Mouse (Mus musculus): ENCODE data around the gene Adam22.
A peak's percentile ranks its signal among the peaks of the same experiment; 100 is the strongest.

Gene Adam22

GRCm38 (mm10) chr5:8367614-8368327, at the start of gene Adam22:
Gene Adam22 (minus strand): TSS chr5:8368160.
- DNase-seq (ENCODE audit: low read depth), result no peak

- no peak for DNase-seq (ENCODE audit: low read depth)
Measured at GRCm38 (mm10) chr5:8417443-8417842, 49.5 kb upstream of the Adam22 start.

- no peak for DNase-seq (ENCODE audit: low read depth)
Measured at GRCm38 (mm10) chr5:8416683-8417413, 48.9 kb upstream of the Adam22 start.

- DNase-seq (ENCODE audit: low read depth), result peak; percentile 31
Measured at GRCm38 (mm10) chr5:8408746-8409145, 40.8 kb upstream of the Adam22 start.

- no peak for DNase-seq (ENCODE audit: low read depth)
Measured at GRCm38 (mm10) chr5:8397587-8398249, 29.8 kb upstream of the Adam22 start.

GRCm38 (mm10) chr5:8393891-8394583, 26.1 kb upstream of the Adam22 start:
- no peak for DNase-seq (ENCODE audit: low read depth)

- DNase-seq (ENCODE audit: low read depth), result no peak
Measured at GRCm38 (mm10) chr5:8374297-8374906, 6.4 kb upstream of the Adam22 start.

- DNase-seq (ENCODE audit: low read depth), result no peak
Measured at GRCm38 (mm10) chr5:8373415-8373814, 5.5 kb upstream of the Adam22 start.

- no peak for DNase-seq (ENCODE audit: low read depth)
Measured at GRCm38 (mm10) chr5:8368781-8369180, 821 bp upstream of the Adam22 start.

- no peak for DNase-seq (ENCODE audit: low read depth)
Measured at GRCm38 (mm10) chr5:8368328-8368692, 350 bp upstream of the Adam22 start.

GRCm38 (mm10) chr5:8366771-8367613, 968 bp downstream of the Adam22 start:
- DNase-seq (ENCODE audit: low read depth), result no peak

- DNase-seq (ENCODE audit: low read depth), result no peak
Measured at GRCm38 (mm10) chr5:8362361-8362760, 5.6 kb downstream of the Adam22 start.

GRCm38 (mm10) chr5:8357677-8358076, 10.3 kb downstream of the Adam22 start:
- DNase-seq (ENCODE audit: low read depth), result no peak

- DNase-seq (ENCODE audit: low read depth), result no peak
Measured at GRCm38 (mm10) chr5:8356885-8357651, 10.9 kb downstream of the Adam22 start.

- no peak for DNase-seq (ENCODE audit: low read depth)
Measured at GRCm38 (mm10) chr5:8356326-8356725, 11.6 kb downstream of the Adam22 start.

- peak; percentile 5 for DNase-seq (ENCODE audit: low read depth)
Measured at GRCm38 (mm10) chr5:8349557-8349956, 18.4 kb downstream of the Adam22 start.

GRCm38 (mm10) chr5:8346329-8346728, 21.6 kb downstream of the Adam22 start:
- no peak for DNase-seq (ENCODE audit: low read depth)

- DNase-seq (ENCODE audit: low read depth), result no peak
Measured at GRCm38 (mm10) chr5:8343296-8343695, 24.7 kb downstream of the Adam22 start.

- DNase-seq (ENCODE audit: low read depth), result no peak
Measured at GRCm38 (mm10) chr5:8341676-8342075, 26.3 kb downstream of the Adam22 start.

- no peak for DNase-seq (ENCODE audit: low read depth)
Measured at GRCm38 (mm10) chr5:8327645-8328269, 40.2 kb downstream of the Adam22 start.

Data from naive thymus-derived CD4-positive, alpha-beta T cell, adult 2 months (primary cell).